Mouse (Mus musculus) heart, postnatal 0 days (tissue): ENCODE measurements around the gene Grid2. TPM values are rescaled to one million over a fixed set of nuclear protein-coding genes. Genes with fewer than 3 reads are reported as not detected.

Experiments used
- ATAC-seq: fragments of 200-750 bp; cut with Nextera tagmentation; 2 replicates; pipeline ENCODE4 v1.8.0; 2017; ENCODE audit warnings: low read depth, moderate number of reproducible peaks, moderate library complexity; ENCODE audit not compliant: insufficient read depth
- DNase-seq: peaks from one replicate; pipeline ENCODE4 v3.0.0-alpha.2; 2016; ENCODE audit warnings: low spot score
- H3K27ac ChIP-seq: fragments of 300-500 bp; sonication (generic); 2 replicates; pipeline ENCODE4 v1.5.1; 2014; ENCODE audit warnings: low read depth, mild to moderate bottlenecking
- H3K27me3 ChIP-seq: fragments of 300-500 bp; sonication (generic); 2 replicates; pipeline ENCODE4 v1.6.1; 2014; ENCODE audit warnings: low read length, mixed read lengths; ENCODE audit not compliant: control insufficient read depth, insufficient read depth
- H3K36me3 ChIP-seq: fragments of 300-500 bp; sonication (generic); replicated peaks from 2 replicates; pipeline ENCODE4 v1.6.1; 2014; ENCODE audit warnings: low read length, mixed read lengths; ENCODE audit not compliant: control insufficient read depth, insufficient read depth
- H3K4me1 ChIP-seq: fragments of 300-500 bp; sonication (generic); 2 replicates; pipeline ENCODE4 v1.6.1; 2014; ENCODE audit warnings: antibody characterized with exemption; ENCODE audit not compliant: control insufficient read depth, insufficient read depth
- H3K4me2 ChIP-seq: fragments of 300-500 bp; sonication (generic); 2 replicates; pipeline ENCODE4 v1.6.1; 2014; ENCODE audit warnings: low read depth, mild to moderate bottlenecking, low read length, moderate library complexity
- H3K4me3 ChIP-seq: fragments of 300-500 bp; sonication (generic); 2 replicates; pipeline ENCODE4 v1.5.1; 2014; ENCODE audit warnings: low read depth, low read length
- H3K9ac ChIP-seq: fragments of 300-500 bp; sonication (generic); replicated peaks from 2 replicates; pipeline ENCODE4 v1.6.1; 2014; ENCODE audit warnings: low read depth, low read length, mixed read lengths
- H3K9me3 ChIP-seq: fragments of 300-500 bp; sonication (generic); replicated peaks from 2 replicates; pipeline ENCODE4 v1.6.1; 2016; ENCODE audit warnings: low read length; ENCODE audit not compliant: control insufficient read depth
- CTCF ChIP-seq: IDR thresholded peaks from 2 replicates; pipeline ENCODE4 v1.5.1; 2016; ENCODE audit warnings: antibody characterized with exemption, control low read depth, low read depth
- EP300 ChIP-seq: IDR thresholded peaks from 2 replicates; pipeline ENCODE4 v1.6.1; 2016; ENCODE audit warnings: antibody characterized with exemption, low read depth
- WGBS: fragments of 180-500 bp; shearing (Covaris S2); extraction: QIAGEN DNeasy Blood & Tissue Kit; methylation state at CpG from one replicate; pipeline ENCODE4 v1.1.7; 2014; 5-methylcytosine and 5-hydroxymethylcytosine counted together
- polyA plus RNA-seq: library from polyadenylated mRNA; unstranded; fragments of >200 nt; fragmentation: Nextera tagmentation; extraction: Ambion mirVana; gene quantifications from 2 replicates; pipeline ENCODE4 v1.2.1, GENCODE M21; 2015
- total RNA-seq: library from RNA; depleted of rRNA; stranded (reverse); fragments of >200 nt; gene quantifications from 2 replicates; pipeline ENCODE4 v1.2.3, GENCODE M21; 2014; ENCODE audit warnings: low replicate concordance

Grid2 gene
- total and polyA plus RNA-seq, 2 experiments from 2014 or later = 0.10 to 0.27 TPM

GRCm38 (mm10) chr6:64607041-64607440 lies 1351.4 kb downstream of the Grid2 start:
- Histone ChIP-seq H3K4me2 (no peak overlapping the region), H3K4me3 (no peak overlapping the region), H3K4me1 (no peaks in the 10 kb centered on the region), H3K9ac (no peak overlapping the region), H3K9me3 (no peaks in the 10 kb centered on the region), H3K27me3 (no peaks in the 10 kb centered on the region), H3K27ac (no peak overlapping the region), H3K36me3 (no peaks in the 10 kb centered on the region)
- DNase-seq = no peak
- TF ChIP-seq CTCF (no peak), EP300 (no peak)
- 95% methylated on average over 1 of the region's 1 CpGs for WGBS
- no peak for ATAC-seq

- H3K4me1 ChIP-seq = no peaks in the 10 kb centered on the region
- H3K4me2 ChIP-seq = no peak overlapping the region
- no peaks in the 10 kb centered on the region for H3K27me3 ChIP-seq
- no peak overlapping the region for H3K9ac ChIP-seq
- H3K27ac ChIP-seq = no peak overlapping the region
- TF ChIP-seq CTCF (peak; percentile 50), EP300 (no peak)
- no peaks in the 10 kb centered on the region for H3K36me3 ChIP-seq
- DNase-seq = no peak
- ATAC-seq = no peak
- 10% methylated on average over 1 of the region's 1 CpGs for WGBS
- no peaks in the 10 kb centered on the region for H3K9me3 ChIP-seq
- H3K4me3 ChIP-seq = no peak overlapping the region
Observed at GRCm38 (mm10) chr6:64607942-64608341, 1352.3 kb downstream of the Grid2 start.

- TF ChIP-seq EP300 = no peak
- TF ChIP-seq CTCF = no peak
- H3K36me3 ChIP-seq = no peaks in the 10 kb centered on the region
- no peak overlapping the region for H3K4me3 ChIP-seq
- H3K9ac ChIP-seq = no peak overlapping the region
- ATAC-seq = no peak
- no peak overlapping the region for H3K4me2 ChIP-seq
- 50% methylated on average over 4 of the region's 4 CpGs for WGBS
- H3K9me3 ChIP-seq = no peaks in the 10 kb centered on the region
- H3K4me1 ChIP-seq = no peaks in the 10 kb centered on the region
- no peak for DNase-seq
- H3K27me3 ChIP-seq = no peaks in the 10 kb centered on the region
- peak overlapping the region; percentile 62 for H3K27ac ChIP-seq
Observed at GRCm38 (mm10) chr6:64616843-64617242, 1361.2 kb downstream of the Grid2 start.

GRCm38 (mm10) chr6:64617417-64618135 lies 1361.9 kb downstream of the Grid2 start:
- ATAC-seq (peak; percentile 58), DNase-seq (no peak)
- Histone ChIP-seq H3K4me2 (no peak overlapping the region), H3K27ac (peak overlapping the region; percentile 62), H3K9me3 (no peaks in the 10 kb centered on the region), H3K4me3 (no peak overlapping the region), H3K9ac (no peak overlapping the region), H3K36me3 (no peaks in the 10 kb centered on the region), H3K4me1 (no peaks in the 10 kb centered on the region), H3K27me3 (no peaks in the 10 kb centered on the region)
- WGBS = 59% methylated on average over 8 of the region's 8 CpGs
- TF ChIP-seq EP300 (no peak), CTCF (no peak)

GRCm38 (mm10) chr6:64623404-64623803 lies 1367.7 kb downstream of the Grid2 start:
- TF ChIP-seq CTCF (no peak), EP300 (no peak)
- Histone ChIP-seq H3K4me2 (no peak overlapping the region), H3K9me3 (no peaks in the 10 kb centered on the region), H3K4me3 (no peak overlapping the region), H3K9ac (no peak overlapping the region), H3K27me3 (no peaks in the 10 kb centered on the region), H3K4me1 (no peaks in the 10 kb centered on the region), H3K36me3 (no peaks in the 10 kb centered on the region), H3K27ac (no peak overlapping the region)
- DNase-seq = no peak
- WGBS = 27% methylated on average over 3 of the region's 3 CpGs
- ATAC-seq = no peak

GRCm38 (mm10) chr6:64647661-64648060 lies 1392.0 kb downstream of the Grid2 start:
- TF ChIP-seq EP300 (no peak), CTCF (no peak)

More at GRCm38 (mm10) chr6:64647661-64648060, 1392.0 kb downstream of the Grid2 start:
- Histone ChIP-seq H3K9me3 (no peaks in the 10 kb centered on the region), H3K9ac (no peak overlapping the region), H3K27ac (no peak overlapping the region), H3K4me3 (no peak overlapping the region), H3K4me1 (no peaks in the 10 kb centered on the region), H3K27me3 (no peaks in the 10 kb centered on the region), H3K36me3 (no peaks in the 10 kb centered on the region), H3K4me2 (no peak overlapping the region)
- ATAC-seq = no peak
- DNase-seq = no peak
